16 mouse cellular contexts compared by ENCODE assay signal in the genomic region with DNA sequence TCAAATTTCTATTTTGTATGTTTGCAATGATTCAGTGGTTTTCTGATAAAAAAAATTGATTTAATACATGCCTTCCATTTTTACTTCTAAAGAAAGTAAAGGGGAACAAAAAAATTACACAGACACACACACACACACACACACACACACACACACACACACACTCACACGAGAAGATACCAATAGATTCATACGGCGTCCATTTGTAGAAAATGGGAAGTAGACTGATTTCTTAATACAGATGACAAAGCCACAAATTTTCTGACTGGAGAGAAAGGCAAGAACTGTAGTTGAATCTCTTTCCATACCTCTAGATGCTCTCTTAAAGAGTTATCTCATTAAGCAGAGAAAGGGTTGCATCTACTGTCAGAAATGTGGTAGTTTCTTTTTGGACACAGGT.
"Had no signal": no experiment of that assay in that cellular context is flagged by ENCODE, and none has a peak within 500 bp of the region (broad histone marks: within the 10 kb centered on the region; RNA-seq: fewer than 3 reads in every experiment).

No protein-coding gene starts in this region.

- ATAC-seq: hindbrain, embryonic 16.5 days; inflammation-experienced regulatory T-cells, adult 6 months; intestine, embryonic 15.5 days; intestine, postnatal 0 days had no signal

- DNase-seq: gastrocnemius, postnatal 14 days; gastrocnemius, postnatal 36 days; heart, adult 2 months; heart, postnatal 14 days; heart, postnatal 36 days; kidney, adult 18-20 months; kidney, adult 8-10 months; kidney, postnatal 10 days; kidney, postnatal 25 days; kidney, postnatal 4 days; liver; liver, embryonic 13.5 days had no signal
